Mouse (Mus musculus) heart, embryonic 16.5 days (tissue): ENCODE measurements around the gene Gm13278. TPM values are rescaled to one million over a fixed set of nuclear protein-coding genes. Genes with fewer than 3 reads are reported as not detected.

Source experiments
- ATAC-seq: fragments of 200-750 bp; cut with Nextera tagmentation; replicated peaks from 2 replicates; pipeline ENCODE4 v1.8.0; 2017; ENCODE audit warnings: moderate number of reproducible peaks; ENCODE audit not compliant: insufficient read depth, low FRiP score; ENCODE audit errors: extremely low read depth
- H3K27ac ChIP-seq: fragments of 300-500 bp; sonication (generic); 2 replicates; pipeline ENCODE4 v1.5.1; 2014; ENCODE audit warnings: mild to moderate bottlenecking, low read length, control low read depth, moderate library complexity
- H3K27me3 ChIP-seq: fragments of 300-500 bp; sonication (generic); 2 replicates; pipeline ENCODE4 v1.6.1; 2014; ENCODE audit warnings: low read length, mixed read lengths; ENCODE audit not compliant: control insufficient read depth, insufficient read depth
- H3K36me3 ChIP-seq: fragments of 300-500 bp; sonication (generic); 2 replicates; pipeline ENCODE4 v1.6.1; 2014; ENCODE audit not compliant: control insufficient read depth, insufficient read depth
- H3K4me1 ChIP-seq: fragments of 300-500 bp; sonication (generic); 2 replicates; pipeline ENCODE4 v1.6.1; 2014; ENCODE audit warnings: low read length, mixed read lengths; ENCODE audit not compliant: control insufficient read depth, insufficient read depth
- H3K4me2 ChIP-seq: fragments of 300-500 bp; sonication (generic); 2 replicates; pipeline ENCODE4 v1.6.1; 2014; ENCODE audit warnings: low read depth, mild to moderate bottlenecking, control low read depth, low read length
- H3K4me3 ChIP-seq: fragments of 300-500 bp; sonication (generic); 2 replicates; pipeline ENCODE4 v1.5.1; 2014; ENCODE audit warnings: mild to moderate bottlenecking, control low read depth, low read length
- H3K9ac ChIP-seq: fragments of 300-500 bp; sonication (generic); 2 replicates; pipeline ENCODE4 v1.6.1; 2014; ENCODE audit warnings: low read length, control low read depth
- H3K9me3 ChIP-seq: fragments of 300-500 bp; sonication (generic); replicated peaks from 2 replicates; pipeline ENCODE4 v1.6.1; 2016; ENCODE audit warnings: low read length; ENCODE audit not compliant: control insufficient read depth
- WGBS: fragments of 180-500 bp; shearing (Covaris S2); extraction: QIAGEN DNeasy Blood & Tissue Kit; methylation state at CpG from one replicate; pipeline ENCODE4 v1.1.7; 2014; 5-methylcytosine and 5-hydroxymethylcytosine counted together
- polyA plus RNA-seq: library from polyadenylated mRNA; unstranded; fragments of >200 nt; fragmentation: Nextera tagmentation; extraction: Ambion mirVana; gene quantifications from 2 replicates; pipeline ENCODE4 v1.2.1, GENCODE M21; 2015

Gm13278 gene
- polyA plus RNA-seq, 1 experiment from 2014 or later = not detected

DNA sequence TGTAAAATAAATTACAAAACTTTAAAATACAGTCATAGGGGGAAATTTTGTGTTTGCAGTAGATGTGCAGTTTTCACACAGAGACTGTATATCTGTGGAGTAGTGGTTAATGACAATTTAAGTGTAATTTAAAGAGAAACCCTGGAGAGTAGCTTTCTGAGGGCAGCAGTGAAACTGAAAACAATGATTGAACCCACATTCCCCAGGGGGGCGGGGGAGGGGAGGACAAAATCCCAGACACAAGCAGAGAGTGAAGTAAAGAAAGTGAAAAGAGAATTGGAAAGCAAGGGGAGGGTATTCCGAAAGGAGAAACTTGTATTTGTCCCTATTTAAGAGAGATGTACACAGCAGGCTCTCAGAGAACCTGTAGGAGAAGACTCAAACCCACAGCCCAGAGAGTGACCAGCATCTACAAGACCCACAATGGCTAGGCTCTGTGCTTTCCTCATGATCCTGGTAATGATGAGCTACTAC is 50.1 kb downstream of the Gm13278 start, which contains the start of gene Ifna4:
Gene Ifna4, plus strand, starts transcription at position 424 of the 474 bp plus-strand sequence.
- Histone ChIP-seq H3K4me1 (no peaks in the 10 kb centered on the region), H3K9ac (no peak within 1 kb of the TSS), H3K36me3 (no peaks in the 10 kb centered on the region), H3K4me2 (no peak within 1 kb of the TSS), H3K9me3 (no peaks in the 10 kb centered on the region), H3K4me3 (no peak within 1 kb of the TSS), H3K27ac (no peak within 1 kb of the TSS), H3K27me3 (no peaks in the 10 kb centered on the region)
- no peak for ATAC-seq
- 44% methylated on average over 2 of the region's 2 CpGs for WGBS

Other genes with a start within 250 kb of the Gm13278 start
- not detected in 2 replicates for gene Ifna15, start 233.3 kb upstream of the Gm13278 start, polyA plus RNA-seq
- not detected in 2 replicates for gene Ifna14, start 219.8 kb upstream of the Gm13278 start, polyA plus RNA-seq
- gene Ifna9, start 199.2 kb upstream of the Gm13278 start, polyA plus RNA-seq = not detected in 2 replicates
- not detected in 2 replicates for gene Ifna12, start 188.2 kb upstream of the Gm13278 start, polyA plus RNA-seq
- gene C87499, start 157.1 kb upstream of the Gm13278 start, polyA plus RNA-seq = not detected in 2 replicates
- gene Ifna13, start 147.1 kb upstream of the Gm13278 start, polyA plus RNA-seq = not detected in 2 replicates
- not detected in 2 replicates for gene Ifna16, start 114.6 kb upstream of the Gm13278 start, polyA plus RNA-seq
- gene Ifna2, start 107.6 kb upstream of the Gm13278 start, polyA plus RNA-seq = not detected in 2 replicates
- not detected in 2 replicates for gene Ifnab, start 100.2 kb upstream of the Gm13278 start, polyA plus RNA-seq
- 0.76 and 1.1 TPM in 2 replicates for gene Gm26566, start 69.7 kb upstream of the Gm13278 start, polyA plus RNA-seq
- 77.2 and 82.3 TPM in 2 replicates for gene Klhl9, start 69.1 kb upstream of the Gm13278 start, polyA plus RNA-seq
- not detected in 2 replicates for gene Gm13271, start 36.7 kb upstream of the Gm13278 start, polyA plus RNA-seq
- gene Gm13283, start 31.4 kb upstream of the Gm13278 start, polyA plus RNA-seq = 0.25 TPM in 2 replicates
- 0.39 and 0.45 TPM in 2 replicates for gene Gm13290, start 17.7 kb upstream of the Gm13278 start, polyA plus RNA-seq
- not detected in 2 replicates for gene Gm13289, start 14.6 kb upstream of the Gm13278 start, polyA plus RNA-seq
- gene Gm13272, start 11.7 kb upstream of the Gm13278 start, polyA plus RNA-seq = not detected in 2 replicates
- gene Ifnz, start 9.4 kb upstream of the Gm13278 start, polyA plus RNA-seq = 0.50 TPM in 1 of 2 replicates, not detected in the other
- gene Gm13276, start 5.8 kb upstream of the Gm13278 start, polyA plus RNA-seq = not detected in 2 replicates
- not detected in 2 replicates for gene Gm13277, start 2.9 kb upstream of the Gm13278 start, polyA plus RNA-seq
- not detected in 2 replicates for gene Gm13275, start 2.9 kb downstream of the Gm13278 start, polyA plus RNA-seq
- not detected in 2 replicates for gene Gm13279, start 5.8 kb downstream of the Gm13278 start, polyA plus RNA-seq
- 0.72 and 1.6 TPM in 2 replicates for gene Gm13285, start 8.1 kb downstream of the Gm13278 start, polyA plus RNA-seq
- not detected in 2 replicates for gene Gm13287, start 11.7 kb downstream of the Gm13278 start, polyA plus RNA-seq
- not detected in 2 replicates for gene Gm13288, start 14.0 kb downstream of the Gm13278 start, polyA plus RNA-seq
- not detected in 2 replicates for gene Ifna7, start 24.7 kb downstream of the Gm13278 start, polyA plus RNA-seq
- gene Ifna11, start 28.4 kb downstream of the Gm13278 start, polyA plus RNA-seq = not detected in 2 replicates
- gene Ifna6, start 35.9 kb downstream of the Gm13278 start, polyA plus RNA-seq = not detected in 2 replicates
- gene Ifna5, start 44.0 kb downstream of the Gm13278 start, polyA plus RNA-seq = not detected in 2 replicates
- not detected in 2 replicates for gene Ifna4, start 50.3 kb downstream of the Gm13278 start, polyA plus RNA-seq
- gene Ifna1, start 58.5 kb downstream of the Gm13278 start, polyA plus RNA-seq = not detected in 2 replicates
- not detected in 2 replicates for gene Ifne, start 88.7 kb downstream of the Gm13278 start, polyA plus RNA-seq